Mouse (Mus musculus) c-Kit-negative CD71-positive TER-119-positive erythroid progenitor cells, embryonic 14.5 days (primary cell): ENCODE results near the gene Pcp4l1.

ENCODE experiments used
- DNase-seq: peaks from one replicate; pipeline ENCODE4 v3.0.0-alpha.2; 2013; ENCODE audit warnings: low read depth, low spot score

Gene Pcp4l1

DNA sequence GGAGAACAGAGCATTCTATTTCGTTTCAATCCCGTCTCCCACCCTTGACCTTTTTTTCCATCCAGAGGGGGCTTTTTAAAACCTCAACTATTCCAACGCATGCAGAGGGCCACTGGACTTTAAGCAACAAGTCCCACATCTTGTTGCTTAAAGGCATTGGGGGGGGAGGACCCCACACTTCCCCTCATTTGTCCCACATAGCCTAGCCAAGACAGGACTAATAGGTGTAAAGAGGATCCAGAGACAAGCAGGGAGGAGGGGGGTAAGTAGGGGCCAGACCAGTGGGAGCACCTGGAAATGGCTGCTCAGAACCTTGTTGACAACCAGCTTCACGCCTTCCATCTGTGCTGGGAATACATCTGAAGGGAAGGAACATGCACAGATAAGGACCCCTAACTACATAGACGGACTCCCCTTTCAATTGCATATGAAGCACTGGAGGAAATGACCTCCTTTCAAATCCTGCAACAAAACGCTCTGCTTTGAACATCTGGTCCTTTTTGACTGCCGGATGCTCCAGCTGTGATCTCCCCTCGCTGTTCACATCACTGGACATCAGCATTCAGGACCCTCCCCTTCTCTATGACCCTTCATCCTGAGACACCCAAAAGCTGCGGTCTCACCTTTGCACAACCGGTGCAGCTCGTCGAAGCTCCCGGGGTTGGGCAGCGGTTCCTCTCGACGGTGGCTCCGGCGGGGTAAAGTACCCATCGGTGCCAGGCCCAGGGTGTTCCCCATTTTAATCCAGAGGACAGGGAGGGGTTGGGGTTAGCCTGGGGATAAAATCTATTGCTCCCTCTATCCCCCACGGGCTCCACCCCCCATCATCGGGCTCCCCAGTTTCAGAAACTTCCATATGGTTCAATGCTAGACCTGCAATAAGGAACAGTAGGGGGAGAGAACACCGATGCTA is 25.5 kb upstream of the Pcp4l1 start:
- DNase-seq = no peak

DNA sequence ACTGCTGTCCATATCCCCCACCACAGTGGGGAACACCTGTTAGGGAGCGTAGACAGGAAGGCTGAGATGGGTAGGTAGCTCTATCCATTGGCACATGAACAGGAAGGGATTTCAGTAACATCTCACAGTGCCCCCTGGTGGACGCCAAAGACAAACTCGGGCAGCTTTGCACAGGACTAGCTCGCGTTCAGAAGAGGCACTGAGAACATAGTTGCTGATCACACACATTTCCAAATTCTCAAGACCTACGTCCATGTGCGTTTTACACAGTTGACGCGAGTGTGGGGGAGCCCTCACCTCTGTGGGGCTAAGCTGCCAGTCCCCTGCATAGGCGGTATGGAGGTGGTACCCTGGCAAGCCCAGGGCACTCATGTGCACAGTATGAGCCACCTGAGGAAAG is 24.8 kb upstream of the Pcp4l1 start:
- DNase-seq = peak; percentile 74

DNA sequence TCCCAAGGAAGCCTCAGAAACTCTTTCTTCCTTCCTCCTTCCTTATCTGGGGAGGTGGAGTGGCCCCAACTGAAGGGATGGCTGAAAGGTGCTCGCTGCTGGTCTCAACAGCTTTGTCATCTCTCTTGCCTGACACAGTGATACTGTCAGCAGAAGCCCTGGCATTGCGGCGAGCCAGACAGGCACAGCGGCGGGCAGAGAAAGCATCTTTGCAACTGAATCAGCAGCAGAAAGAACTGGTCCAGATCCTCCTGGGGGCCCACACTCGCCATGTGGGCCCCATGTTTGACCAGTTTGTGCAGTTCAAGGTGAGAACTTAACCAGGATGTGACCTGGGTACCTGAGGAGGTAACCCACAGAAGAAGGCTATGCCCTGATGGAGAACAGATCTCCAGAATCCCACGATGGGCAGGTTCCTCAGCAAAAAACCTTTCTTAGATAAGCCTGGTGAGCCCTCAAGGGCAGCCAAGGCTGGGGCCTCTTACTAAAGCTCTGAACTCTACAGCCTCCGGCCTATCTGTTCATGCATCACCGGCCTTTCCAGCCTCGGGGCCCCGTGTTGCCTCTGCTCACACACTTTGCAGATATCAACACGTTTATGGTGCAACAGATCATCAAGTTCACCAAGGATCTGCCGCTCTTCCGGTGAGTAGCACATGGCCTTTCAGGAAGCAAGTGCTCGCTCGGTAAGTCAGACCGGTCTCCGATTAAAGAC is 20.3 kb upstream of the Pcp4l1 start:
- DNase-seq = no peak

DNA sequence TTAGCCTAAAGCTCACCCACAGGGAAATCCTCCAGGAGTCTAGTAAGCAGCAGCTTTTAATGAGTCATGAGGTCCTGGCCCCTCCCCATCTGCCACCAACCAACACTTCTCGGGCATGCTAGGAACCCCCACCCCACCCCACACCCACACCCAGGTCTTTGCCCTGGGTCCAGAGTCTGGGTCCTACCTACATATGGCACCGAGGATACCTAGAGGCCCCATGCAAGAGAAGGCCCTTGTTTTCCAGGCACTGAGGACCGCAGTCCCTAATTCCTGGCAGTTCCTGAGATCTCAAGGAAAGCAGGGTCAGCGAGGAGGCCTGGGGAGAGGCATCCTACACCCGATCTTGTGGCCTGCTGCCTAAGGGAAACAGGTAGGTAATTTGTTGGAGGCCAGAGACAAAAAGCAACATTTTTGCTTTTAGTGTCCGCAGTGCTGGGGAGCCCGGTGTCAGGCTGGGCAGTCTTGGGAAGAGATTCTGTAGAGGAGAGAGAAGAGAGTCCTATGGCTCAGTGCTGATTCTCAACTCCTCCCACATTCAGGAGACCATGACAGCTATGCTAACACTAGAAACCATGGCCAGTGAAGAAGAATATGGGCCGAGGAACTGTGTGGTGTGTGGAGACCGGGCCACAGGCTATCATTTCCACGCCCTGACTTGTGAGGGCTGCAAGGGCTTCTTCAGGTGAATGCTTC is 17.9 kb upstream of the Pcp4l1 start, which contains the start of gene Nr1i3:
Gene Nr1i3, plus strand, starts transcription at position 170 of the 696 bp plus-strand sequence.
- DNase-seq = no peak

DNA sequence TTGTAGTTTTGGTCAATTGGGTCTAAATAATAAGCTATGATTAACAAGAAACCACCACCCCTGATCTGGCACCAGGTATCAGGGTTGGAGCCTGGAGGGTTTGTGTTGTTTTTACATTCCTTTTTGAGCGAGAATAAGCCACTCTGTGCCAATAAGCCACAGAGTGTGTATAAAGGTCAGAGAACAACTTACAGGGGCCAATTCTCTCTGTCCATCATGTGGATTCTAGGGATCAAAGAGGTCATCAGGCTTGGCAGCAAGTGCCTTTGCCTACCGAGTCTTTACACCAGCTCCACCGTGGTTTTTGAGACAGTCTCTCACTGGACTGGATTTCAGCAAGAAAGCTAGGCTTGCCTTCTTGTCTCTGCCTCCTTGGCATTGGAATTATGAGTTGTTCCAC is 16.8 kb upstream of the Pcp4l1 start:
- no peak for DNase-seq

DNA sequence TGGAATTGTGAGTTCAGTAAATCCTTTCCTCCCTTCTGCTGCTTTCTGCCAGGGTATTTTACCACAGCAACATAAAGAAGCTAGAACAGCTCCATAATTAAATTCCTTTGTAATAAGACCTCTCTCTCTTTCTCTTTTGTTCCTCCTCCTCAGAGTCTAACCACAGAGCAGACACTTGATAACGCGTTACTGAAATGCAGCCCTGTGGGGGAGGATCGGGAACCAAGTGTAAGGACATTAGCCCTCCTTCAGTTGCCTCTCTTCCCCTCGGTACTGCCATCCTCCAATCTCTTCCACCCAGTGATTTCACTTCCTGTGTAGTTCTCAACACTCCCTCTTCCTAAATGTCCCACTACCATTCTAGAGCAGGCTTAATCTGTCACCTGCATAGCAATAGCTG is 13.3 kb upstream of the Pcp4l1 start:
- DNase-seq = no peak

DNA sequence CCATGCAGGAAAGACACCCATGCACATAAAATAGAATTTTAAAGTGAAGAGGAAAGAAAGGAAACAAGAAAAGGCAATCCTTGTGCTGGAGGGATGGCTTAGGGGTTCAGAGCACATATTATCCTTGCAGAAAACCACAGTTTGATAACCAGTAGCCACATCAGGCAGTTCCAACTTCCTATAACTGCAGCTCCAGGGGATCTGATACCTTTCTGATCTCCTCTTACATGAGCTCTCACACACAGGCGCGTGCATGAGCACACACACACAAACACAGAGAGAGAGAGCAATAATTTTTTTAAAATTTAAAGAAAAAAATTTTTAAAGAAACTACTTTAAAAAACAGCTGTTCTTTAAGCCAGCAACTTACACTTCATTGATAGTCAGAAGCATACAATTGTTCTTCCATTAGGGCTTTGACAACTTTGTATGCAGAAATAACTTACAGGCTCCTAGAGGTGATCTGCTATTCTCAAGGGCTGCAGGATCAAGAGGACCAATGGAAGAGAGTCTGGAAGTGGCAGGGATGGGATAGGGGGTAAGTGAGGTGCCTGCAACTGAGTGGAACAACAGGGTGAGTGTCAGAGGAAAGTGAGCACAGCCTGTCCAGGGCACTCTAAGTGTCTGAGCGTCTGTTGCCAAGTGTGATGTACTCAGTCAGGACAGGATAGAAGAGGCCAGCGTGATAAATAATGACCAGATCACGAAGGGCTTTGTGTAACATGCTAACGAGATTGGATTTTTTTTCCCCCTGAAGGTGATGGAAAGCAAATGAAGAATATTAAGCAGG is 9.8 kb upstream of the Pcp4l1 start:
- no peak for DNase-seq

DNA sequence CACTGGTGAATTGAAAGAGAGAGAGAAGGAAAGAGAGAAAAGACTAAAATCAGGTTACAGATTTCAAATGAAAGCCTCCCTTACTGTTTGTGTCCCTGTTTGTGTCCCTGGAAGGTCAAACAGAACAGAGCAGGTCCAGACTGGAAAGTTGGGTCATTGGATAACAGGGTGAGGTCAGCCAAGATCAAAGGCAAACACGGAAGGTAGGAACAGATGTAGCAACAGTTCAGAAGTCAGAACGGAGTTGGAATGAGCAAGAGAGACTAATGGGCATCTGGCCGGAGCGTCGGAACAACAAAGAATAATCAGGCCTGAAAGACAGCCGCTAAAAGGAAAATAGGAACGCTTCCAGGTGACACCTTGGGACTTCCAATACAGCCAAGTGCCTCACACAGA is 8.2 kb upstream of the Pcp4l1 start:
- DNase-seq = no peak

DNA sequence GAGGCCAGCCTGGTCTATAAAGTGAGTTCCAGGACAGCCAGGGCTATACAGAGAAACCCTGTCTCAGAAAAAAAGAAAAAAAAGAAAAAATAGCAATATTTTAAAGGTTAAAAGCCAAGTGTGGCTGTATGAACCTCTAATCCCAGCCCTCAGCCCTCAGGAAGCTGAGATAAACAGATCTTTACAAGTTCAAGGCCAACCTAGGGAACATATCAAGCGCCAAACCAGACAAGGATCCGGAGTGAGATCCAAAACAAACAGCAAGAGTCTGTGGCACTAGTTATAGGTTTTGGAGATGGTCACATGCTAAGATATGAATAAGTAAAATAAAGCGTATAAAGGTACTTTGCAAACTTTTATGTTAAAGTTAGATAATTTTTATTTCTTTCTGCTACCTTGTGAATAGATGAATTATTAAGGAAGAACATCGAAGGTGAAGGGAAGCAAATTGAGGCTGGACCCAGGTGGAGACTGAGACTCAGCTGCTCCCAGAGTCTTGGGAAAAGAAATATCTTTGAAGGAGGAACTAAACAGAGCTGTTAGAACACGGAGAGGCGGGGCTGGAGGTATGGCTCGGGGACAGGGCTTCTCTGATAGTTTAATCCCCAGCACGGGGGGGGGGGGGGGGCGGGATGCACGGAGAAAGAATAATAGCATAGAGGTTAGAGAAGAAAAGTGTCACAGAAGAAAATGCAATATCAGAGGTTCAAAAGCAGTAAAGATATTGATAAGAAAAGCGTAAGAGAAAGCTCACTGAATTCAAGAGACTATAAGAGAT is 7.6 kb upstream of the Pcp4l1 start:
- no peak for DNase-seq

DNA sequence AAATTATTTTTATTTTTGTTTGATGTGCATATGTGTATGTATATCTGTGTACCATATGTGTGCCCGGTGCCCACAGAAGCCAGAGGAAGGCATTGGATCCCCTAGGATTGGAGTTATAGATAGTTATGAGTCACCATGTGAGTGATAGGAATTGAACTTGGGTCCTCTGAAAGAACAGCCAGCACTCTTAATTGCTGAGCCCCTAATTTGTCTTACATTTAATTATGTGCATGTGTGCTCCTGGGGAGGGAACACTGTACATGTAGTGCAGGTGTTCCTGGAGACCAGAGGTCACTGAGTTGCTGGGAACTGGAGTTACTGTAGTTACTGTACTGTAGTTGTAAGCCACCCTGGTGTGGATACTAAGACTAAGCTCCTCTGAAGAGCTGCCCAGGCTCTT is 4.7 kb upstream of the Pcp4l1 start:
- DNase-seq = no peak

DNA sequence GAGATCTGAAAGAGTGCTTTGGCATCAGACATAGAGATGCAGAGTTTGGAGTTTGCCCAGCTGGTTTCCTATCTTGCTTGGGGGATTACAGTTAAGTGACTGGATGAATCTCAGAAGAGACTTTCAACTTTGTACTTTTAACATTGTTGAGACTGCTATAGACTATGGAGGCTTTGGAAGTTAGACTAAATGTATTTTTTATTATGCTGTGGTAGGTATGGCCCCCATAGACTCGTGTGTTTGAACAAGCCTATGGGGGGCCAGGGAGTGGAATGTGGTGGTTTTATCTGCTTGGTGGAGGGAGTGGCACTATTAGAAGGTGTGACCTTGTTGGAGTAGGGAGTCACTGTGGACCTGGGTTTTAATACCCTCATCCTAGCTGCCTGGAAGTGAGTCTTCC is 3.5 kb upstream of the Pcp4l1 start:
- DNase-seq = no peak

DNA sequence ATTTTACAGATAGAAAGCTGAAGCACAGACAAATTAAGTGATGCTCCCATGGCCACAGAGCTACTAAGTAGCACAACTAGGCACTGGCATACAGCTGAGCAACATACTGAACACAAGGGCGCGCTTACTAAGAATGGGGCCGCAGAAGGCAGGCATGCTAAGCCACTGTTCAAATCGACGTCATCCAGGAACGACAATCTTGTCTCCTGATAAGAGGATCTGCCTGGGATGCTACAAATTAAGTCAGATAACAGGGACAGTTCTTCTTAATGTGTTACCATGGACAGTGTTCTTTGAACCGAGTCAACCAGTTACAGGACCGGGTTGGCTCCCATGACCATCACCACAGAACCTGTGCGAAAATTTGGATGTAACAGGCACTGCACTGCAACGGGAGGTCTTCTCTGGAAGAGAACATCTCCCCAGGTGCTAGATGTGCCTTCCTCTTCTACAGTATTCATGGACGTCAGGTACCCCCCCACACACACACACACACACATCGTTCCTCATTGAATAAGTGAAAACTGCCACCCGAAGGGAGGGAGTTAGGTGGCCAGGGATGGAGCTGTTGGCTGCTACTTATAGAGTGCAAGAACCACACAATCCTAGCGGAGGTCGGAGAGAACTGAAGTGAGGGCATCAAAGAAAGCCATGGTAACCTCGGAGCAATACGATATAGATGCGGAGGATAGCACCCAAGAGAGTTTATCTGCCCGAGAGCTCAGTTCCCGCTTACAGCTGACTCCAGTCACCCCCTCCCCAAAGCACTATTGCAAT is 834 bp downstream of the Pcp4l1 start:
- no peak for DNase-seq

DNA sequence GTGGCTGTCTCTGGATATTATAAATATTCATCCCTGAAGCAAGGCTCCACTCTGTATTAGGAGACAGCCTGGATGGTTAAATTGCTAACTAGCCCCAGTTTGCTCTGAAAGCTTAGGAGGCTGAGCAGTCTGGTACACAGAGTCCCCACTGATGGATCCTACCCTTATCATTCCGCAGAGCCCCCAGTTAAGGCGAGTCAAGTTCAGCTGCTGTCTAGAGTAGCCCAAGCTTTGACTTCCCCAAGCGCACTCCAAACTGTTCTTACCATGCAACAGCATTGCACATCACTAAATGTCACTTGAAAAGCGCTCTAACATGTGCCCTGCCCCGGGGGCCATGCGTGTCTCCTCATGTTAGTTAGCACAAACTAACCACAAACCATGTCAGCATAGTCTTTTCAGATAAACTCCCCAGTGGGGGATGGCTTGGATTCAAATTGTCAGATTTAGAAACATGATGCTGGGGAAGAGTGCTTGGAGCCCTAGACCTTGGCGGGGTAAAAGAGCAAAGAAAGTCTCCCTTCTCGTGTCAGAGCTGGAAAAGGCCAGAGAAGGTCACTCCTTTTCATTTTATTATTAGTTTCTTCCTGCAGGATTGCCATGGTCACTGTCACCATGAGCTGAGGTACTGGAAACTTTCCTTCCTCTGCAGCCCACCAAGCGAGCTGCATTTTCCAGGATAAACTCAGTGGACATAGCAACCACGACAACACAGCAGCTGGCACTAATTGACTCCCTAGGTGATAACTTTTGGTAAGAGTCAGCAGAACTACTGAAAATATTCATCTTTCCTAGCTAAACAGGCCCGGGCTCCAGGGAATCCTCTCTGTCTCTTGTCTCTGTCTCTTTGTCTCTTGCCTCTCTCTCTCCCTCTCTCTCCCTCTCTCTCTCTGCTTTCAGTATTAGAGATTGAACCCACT is 1.9 kb downstream of the Pcp4l1 start:
- no peak for DNase-seq

DNA sequence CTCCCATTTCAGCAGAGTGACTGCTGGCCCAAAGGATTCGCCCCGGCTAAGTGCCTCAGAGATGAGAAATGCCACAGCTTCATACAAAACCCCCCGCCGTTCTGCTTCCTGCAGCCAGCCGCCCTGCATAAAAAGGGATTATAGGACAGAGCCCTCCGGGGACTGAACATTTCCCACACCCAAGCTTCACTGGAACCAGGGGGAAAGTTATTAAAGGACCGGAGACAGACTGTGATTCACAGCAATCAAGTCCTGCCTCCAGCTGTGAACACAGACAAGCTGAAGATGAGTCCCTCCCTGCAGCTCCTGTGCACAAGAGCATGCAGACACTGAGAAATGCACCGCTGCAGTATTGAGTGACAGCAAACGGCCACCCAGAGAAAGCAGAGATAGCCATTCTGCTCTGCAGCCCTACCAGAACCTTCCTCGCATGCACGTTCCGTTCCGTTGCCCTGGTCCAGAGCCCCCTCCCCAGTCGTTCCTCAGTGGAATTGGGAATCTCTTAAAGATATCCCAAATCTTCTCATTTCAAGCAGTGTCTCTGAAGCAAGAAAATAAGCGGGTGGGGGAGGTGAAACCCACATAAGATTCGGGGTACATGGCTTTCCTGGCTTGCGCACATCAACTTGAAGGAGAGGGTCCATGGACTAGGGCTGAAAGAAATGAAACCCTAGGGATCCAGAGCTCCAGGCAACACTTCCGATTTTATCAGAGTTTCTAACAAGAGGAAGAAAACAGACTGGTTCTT is 2.8 kb downstream of the Pcp4l1 start:
- no peak for DNase-seq

DNA sequence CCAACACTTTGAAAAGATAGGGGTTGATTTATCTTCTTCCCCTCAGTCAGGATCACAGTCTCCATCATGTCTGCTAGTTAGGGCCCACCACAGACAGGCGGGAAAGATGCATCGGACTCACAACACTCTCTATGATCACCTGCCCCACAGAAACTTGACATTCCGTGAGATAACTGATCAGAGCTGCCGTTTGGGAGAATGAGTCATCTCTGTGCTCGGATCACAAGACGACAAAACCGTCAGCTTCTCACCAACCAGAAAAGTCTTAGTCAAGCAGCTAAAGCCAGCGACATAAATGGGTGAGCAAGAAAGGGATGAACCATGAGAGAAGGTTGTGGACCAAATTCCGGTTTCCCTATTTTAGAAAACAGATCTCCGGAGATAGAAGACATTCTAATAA is 3.8 kb downstream of the Pcp4l1 start:
- DNase-seq = no peak

DNA sequence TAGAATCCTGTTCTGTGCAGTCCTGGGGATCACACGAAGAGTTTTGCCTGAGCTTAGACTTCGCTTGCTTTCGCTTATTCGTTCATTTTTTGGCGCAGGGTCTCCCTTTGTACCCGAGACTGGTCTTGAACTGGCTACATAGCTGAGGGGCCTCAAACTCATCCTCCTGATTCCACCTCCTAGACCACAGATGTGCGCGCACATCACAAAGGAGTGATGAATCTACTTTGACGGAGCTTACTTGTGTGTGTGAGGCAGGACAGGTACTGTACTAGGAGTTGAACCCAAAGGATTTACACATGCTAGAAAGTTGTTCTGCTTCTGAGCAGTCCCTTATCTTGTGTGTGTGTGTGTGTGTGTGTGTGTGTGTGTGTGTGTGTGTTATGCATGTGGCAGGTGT is 5.2 kb downstream of the Pcp4l1 start:
- DNase-seq = no peak

DNA sequence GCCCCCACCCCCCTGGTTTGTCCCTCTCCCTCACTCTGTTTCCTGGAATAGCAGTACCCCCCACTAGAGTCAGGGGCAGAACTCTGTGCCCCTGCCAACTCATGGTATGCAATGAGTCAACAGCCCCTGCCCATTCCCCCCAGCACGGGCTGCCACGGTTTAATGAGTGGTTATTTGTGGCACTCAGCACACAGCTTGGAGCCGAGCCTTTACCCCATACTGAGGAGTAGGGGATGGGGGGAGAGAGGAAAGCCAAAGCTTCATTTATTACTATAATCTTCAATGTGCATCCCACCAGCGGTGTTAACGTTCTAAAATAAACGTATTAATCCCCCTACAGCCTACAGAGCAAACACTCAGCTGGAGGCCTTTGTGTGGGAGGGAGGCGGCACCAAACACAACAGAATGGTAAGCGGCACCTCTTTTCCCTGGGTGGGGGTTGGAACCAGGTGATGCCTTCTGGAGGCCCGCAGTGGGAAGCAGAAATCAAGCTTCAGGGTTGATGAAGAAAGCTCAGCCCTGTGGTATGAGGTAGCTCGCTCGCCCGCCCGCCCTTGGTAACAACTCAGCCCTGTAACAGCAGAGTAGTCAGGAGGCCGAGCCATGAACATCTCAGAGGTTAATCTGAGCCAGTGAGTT is 6.5 kb downstream of the Pcp4l1 start:
- DNase-seq = no peak

DNA sequence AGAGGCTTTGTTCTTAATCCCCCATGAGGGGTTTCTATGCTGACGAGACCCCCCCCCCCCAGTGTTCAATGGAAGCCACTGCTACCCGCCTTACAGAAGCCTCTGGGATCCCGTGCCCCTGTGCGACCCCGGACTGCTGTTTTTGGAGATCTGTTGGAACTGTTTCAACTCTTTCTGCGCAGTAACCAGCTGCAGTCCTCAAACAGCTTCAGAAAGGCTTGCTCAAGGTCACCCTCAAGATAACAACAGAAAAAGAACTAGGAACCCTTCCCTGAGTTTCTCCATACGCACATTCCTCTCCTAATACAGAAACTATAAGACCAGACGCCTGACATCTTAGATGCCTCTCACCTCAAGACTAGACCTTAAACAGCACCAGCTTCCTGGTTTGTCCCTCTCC is 7.0 kb downstream of the Pcp4l1 start:
- DNase-seq = no peak
